Mouse (Mus musculus): ENCODE data around the gene Hspa4l. TPM values are rescaled to one million over a fixed set of nuclear protein-coding genes. Genes with fewer than 3 reads are reported as not detected.

Hspa4l gene
- polyA plus RNA-seq (2012; ENCODE audit: insufficient read depth, insufficient read length, missing spikeins), result 19.0 and 21.3 TPM in 2 replicates

DNA sequence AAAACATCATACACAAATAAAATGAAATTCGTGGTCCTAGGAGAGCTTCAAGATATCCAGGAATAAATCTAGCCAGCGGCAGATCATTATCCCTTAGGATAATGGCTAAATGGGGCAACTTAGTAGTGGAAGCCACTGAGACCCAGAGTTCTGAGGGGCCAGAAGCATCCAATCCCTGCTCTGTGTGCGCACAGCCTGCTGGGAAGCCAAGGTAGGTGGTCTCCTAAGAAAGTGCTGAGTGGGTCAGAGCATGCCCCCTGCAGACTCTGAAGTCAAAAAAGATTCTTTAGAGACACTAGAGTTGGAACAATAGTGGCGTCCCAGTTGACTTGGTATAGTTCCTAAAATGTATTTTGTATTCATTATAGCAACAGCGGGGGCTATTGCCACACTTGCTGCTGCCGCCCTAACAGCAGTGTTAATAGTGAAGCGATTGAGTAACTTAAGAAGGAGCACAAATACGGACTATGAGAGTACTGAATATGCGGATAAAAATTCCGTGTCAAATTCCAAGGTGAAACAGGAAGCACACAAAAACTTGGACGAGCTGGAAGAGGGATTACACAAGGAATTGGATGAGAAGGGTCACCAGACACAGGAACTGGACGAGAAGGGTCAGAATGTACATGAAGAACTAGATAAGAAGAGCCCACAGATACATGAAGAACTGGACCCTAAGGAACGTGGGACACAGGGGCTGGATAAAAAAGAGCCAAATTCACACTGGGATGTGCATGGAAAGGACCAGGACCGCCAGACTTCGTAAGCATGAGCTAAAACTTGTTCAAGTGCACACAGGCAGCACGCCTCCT, at the start of gene Hspa4l:
Gene Hspa4l (plus strand): TSS at position 472 of the 812 bp plus-strand sequence.
- Histone ChIP-seq H3K4me1 (ENCODE audit: control insufficient read depth, insufficient read depth, low read length) (no peaks in the 10 kb centered on the region), H3K4me3 (ENCODE audit: insufficient read depth, low read length) (peak within 1 kb of the TSS; percentile 97), H3K27ac (ENCODE audit: insufficient read depth, low read depth, low read length) (peak within 1 kb of the TSS; percentile 56)
- no peak for TF ChIP-seq CTCF (IDR thresholded peaks at IDR 0.05; ENCODE audit: low read depth, low read length)
- no peak for TF ChIP-seq POLR2A (IDR thresholded peaks at IDR 0.05; ENCODE audit: borderline replicate concordance, low read depth, low read length)

GRCm38 (mm10) chr3:40695162-40695561, 49.1 kb upstream of the Hspa4l start:
- no peak overlapping the region for H3K4me3 ChIP-seq (ENCODE audit: insufficient read depth, low read length)
- TF ChIP-seq POLR2A (IDR thresholded peaks at IDR 0.05; ENCODE audit: borderline replicate concordance, low read depth, low read length) (no peak), CTCF (IDR thresholded peaks at IDR 0.05; ENCODE audit: low read depth, low read length) (no peak)
- peaks cover 23% of the 10 kb centered on the region for H3K4me1 ChIP-seq (ENCODE audit: control insufficient read depth, insufficient read depth, low read length)
- no peak overlapping the region; the same call in 1 of the 2 replicates for H3K27ac ChIP-seq (ENCODE audit: insufficient read depth, low read depth, low read length)

DNA sequence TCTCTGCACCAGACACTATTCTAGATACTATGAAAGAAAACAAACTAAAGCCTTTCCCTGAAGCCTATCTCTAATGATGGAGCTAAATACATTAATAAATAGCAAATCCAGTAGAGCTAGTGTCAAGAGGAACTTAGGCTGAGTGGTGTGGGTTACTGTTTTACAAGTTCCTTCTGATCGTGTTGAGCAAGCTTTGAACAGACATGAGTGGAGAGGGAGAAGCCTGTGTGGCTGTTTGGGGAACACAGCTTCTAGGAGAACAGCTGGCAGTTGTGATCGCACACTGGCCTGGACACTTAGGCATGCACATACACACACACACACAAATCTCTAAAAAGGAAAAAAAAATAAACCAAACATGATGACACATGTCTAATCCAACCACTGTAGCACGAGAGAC, 45.5 kb upstream of the Hspa4l start:
- Histone ChIP-seq H3K4me3 (ENCODE audit: insufficient read depth, low read length) (no peak overlapping the region), H3K4me1 (ENCODE audit: control insufficient read depth, insufficient read depth, low read length) (peaks cover 20% of the 10 kb centered on the region), H3K27ac (ENCODE audit: insufficient read depth, low read depth, low read length) (peak overlapping the region; percentile 28; the same call in 1 of the 2 replicates)
- no peak for TF ChIP-seq POLR2A (IDR thresholded peaks at IDR 0.05; ENCODE audit: borderline replicate concordance, low read depth, low read length)
- TF ChIP-seq CTCF (IDR thresholded peaks at IDR 0.05; ENCODE audit: low read depth, low read length), result no peak

- TF ChIP-seq POLR2A (IDR thresholded peaks at IDR 0.05; ENCODE audit: borderline replicate concordance, low read depth, low read length), result no peak
- TF ChIP-seq CTCF (IDR thresholded peaks at IDR 0.05; ENCODE audit: low read depth, low read length), result no peak
- peaks cover 14% of the 10 kb centered on the region for H3K4me1 ChIP-seq (ENCODE audit: control insufficient read depth, insufficient read depth, low read length)
- peak overlapping the region; percentile 85 for H3K27ac ChIP-seq (ENCODE audit: insufficient read depth, low read depth, low read length)
- H3K4me3 ChIP-seq (ENCODE audit: insufficient read depth, low read length), result no peak overlapping the region; the same call in 1 of the 2 replicates
Observed at GRCm38 (mm10) chr3:40704816-40705430, 39.4 kb upstream of the Hspa4l start.

- H3K4me1 ChIP-seq (ENCODE audit: control insufficient read depth, insufficient read depth, low read length), result peaks cover 14% of the 10 kb centered on the region
- TF ChIP-seq POLR2A (IDR thresholded peaks at IDR 0.05; ENCODE audit: borderline replicate concordance, low read depth, low read length), result no peak
- no peak for TF ChIP-seq CTCF (IDR thresholded peaks at IDR 0.05; ENCODE audit: low read depth, low read length)
- H3K4me3 ChIP-seq (ENCODE audit: insufficient read depth, low read length), result no peak within 1 kb of the TSS
- no peak within 1 kb of the TSS for H3K27ac ChIP-seq (ENCODE audit: insufficient read depth, low read depth, low read length)
Observed at GRCm38 (mm10) chr3:40708655-40709054, 35.6 kb upstream of the Hspa4l start, which contains the start of gene Slc25a31. TSS of gene Slc25a31 (plus strand) at chr3:40708855.

DNA sequence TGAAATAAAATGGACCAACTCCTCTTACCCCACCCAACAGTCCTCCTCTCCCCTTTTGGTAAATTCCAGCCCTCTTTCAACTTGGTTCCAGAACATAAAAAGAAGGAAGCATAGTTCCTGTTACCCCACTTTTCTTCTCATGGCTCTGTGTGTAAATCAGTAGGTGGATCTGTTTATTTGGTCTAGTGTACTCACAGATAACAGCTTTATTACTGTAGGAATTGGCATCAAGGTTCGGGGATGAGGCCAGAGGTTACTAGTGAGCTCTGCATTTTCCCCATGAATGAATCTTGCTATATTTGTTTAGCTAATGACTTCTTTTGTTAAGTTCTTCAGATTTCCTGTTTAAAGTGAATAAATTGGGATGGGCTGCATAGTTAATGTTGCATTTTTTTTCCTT, 28.2 kb upstream of the Hspa4l start:
- TF ChIP-seq CTCF (IDR thresholded peaks at IDR 0.05; ENCODE audit: low read depth, low read length), result no peak
- no peak for TF ChIP-seq POLR2A (IDR thresholded peaks at IDR 0.05; ENCODE audit: borderline replicate concordance, low read depth, low read length)
- no peaks in the 10 kb centered on the region for H3K4me1 ChIP-seq (ENCODE audit: control insufficient read depth, insufficient read depth, low read length)
- no peak overlapping the region for H3K27ac ChIP-seq (ENCODE audit: insufficient read depth, low read depth, low read length)
- H3K4me3 ChIP-seq (ENCODE audit: insufficient read depth, low read length), result no peak overlapping the region

DNA sequence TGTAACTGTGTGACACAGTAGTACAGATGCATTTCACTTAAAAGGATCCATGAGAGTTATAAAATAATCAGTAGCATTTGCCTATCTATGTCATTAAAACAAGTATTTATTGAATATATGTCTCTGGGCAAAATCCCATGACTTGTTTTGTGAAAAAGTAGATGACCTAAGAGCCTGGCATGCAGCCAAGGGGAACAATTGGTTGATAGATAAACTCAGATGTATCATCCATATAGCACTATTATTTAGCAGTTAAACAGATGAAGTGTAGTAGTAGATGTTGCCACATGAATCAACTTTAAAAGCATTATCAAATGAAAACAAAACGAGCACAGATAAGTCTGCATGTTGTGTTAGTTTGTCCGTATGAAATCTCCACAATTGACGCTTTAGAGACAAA, 25.3 kb upstream of the Hspa4l start:
- no peak overlapping the region for H3K4me3 ChIP-seq (ENCODE audit: insufficient read depth, low read length)
- H3K27ac ChIP-seq (ENCODE audit: insufficient read depth, low read depth, low read length), result no peak overlapping the region
- no peaks in the 10 kb centered on the region for H3K4me1 ChIP-seq (ENCODE audit: control insufficient read depth, insufficient read depth, low read length)
- TF ChIP-seq POLR2A (IDR thresholded peaks at IDR 0.05; ENCODE audit: borderline replicate concordance, low read depth, low read length), result no peak
- TF ChIP-seq CTCF (IDR thresholded peaks at IDR 0.05; ENCODE audit: low read depth, low read length), result no peak

- H3K4me1 ChIP-seq (ENCODE audit: control insufficient read depth, insufficient read depth, low read length), result no peaks in the 10 kb centered on the region
- H3K27ac ChIP-seq (ENCODE audit: insufficient read depth, low read depth, low read length), result no peak overlapping the region
- TF ChIP-seq CTCF (IDR thresholded peaks at IDR 0.05; ENCODE audit: low read depth, low read length) (no peak), POLR2A (IDR thresholded peaks at IDR 0.05; ENCODE audit: borderline replicate concordance, low read depth, low read length) (no peak)
- H3K4me3 ChIP-seq (ENCODE audit: insufficient read depth, low read length), result no peak overlapping the region
Observed at GRCm38 (mm10) chr3:40738381-40738912, 5.8 kb upstream of the Hspa4l start.

DNA sequence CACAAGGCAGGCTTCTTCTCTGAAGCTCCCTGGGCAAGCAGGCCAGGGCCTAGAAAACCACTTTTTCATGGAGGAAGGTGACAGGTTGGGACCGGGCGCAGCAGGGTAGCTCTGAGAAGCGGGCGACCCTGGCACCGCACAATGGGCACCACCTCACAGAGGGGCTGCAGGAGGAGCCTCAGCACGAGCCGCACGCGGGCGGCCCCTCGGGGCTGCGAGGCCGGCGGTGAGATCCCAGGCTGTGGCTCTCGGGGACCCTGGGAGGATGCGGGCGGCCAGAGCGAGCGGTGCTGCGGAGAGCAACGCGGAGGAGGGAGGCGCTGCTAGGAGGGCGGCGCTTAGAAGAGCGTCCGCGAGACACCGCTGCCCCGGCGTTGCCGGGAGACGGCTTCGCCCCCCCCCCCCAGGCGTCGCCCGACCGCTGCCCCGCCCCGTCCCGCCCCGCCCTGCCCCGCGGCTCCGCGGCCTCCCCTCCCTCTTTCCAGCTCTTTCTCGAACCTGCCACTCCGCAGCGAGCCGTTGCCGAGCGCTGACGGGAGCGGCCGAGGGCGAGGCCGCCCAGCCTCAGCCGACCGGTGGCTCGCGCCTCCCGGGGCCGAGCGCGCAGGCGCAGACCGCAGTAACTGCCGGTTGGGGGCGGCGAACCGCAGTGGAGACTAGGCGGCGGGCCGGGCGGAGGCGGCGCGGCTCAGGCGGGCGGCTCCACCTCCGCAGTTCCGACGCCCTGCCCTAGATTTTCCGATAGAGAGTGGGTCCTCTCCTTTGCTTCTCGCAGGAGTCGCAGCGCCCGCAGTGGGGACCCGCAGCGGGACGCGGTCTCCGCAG, 753 bp downstream of the Hspa4l start:
- H3K4me3 ChIP-seq (ENCODE audit: insufficient read depth, low read length), result peak overlapping the region; percentile 97
- peak overlapping the region; percentile 56 for H3K27ac ChIP-seq (ENCODE audit: insufficient read depth, low read depth, low read length)
- TF ChIP-seq CTCF (IDR thresholded peaks at IDR 0.05; ENCODE audit: low read depth, low read length), result no peak
- no peak for TF ChIP-seq POLR2A (IDR thresholded peaks at IDR 0.05; ENCODE audit: borderline replicate concordance, low read depth, low read length)
- H3K4me1 ChIP-seq (ENCODE audit: control insufficient read depth, insufficient read depth, low read length), result no peaks in the 10 kb centered on the region

Measured in bone marrow macrophage, adult 2 months (primary cell).